Mouse (Mus musculus) ES-Bruce4 (cell line): Measurements from ENCODE around the gene Dlgap4.

Experiments used
- CTCF ChIP-seq: IDR thresholded peaks from one replicate; pipeline ENCODE4 v1.8.1; 2011; ENCODE audit warnings: low read depth, low read length
- EP300 ChIP-seq: IDR thresholded peaks from 2 replicates; pipeline ENCODE4 v1.6.1; 2011; ENCODE audit warnings: low read depth, low read length; ENCODE audit not compliant: insufficient read depth
- POLR2A ChIP-seq: IDR thresholded peaks from one replicate; pipeline ENCODE4 v1.8.1; 2011; ENCODE audit warnings: low read length; ENCODE audit not compliant: insufficient read depth

GRCm38 (mm10) chr2:156705473-156705872 lies 92.0 kb downstream of the Dlgap4 start:
- TF ChIP-seq POLR2A (no peak), CTCF (peak; percentile 93), EP300 (no peak)
